Mouse (Mus musculus) midbrain, embryonic 16.5 days (tissue): ENCODE results near the gene Btnl2. TPM values are rescaled to one million over a fixed set of nuclear protein-coding genes. Genes with fewer than 3 reads are reported as not detected.

Source experiments
- ATAC-seq: fragments of 200-750 bp; cut with Nextera tagmentation; 2 replicates; pipeline ENCODE4 v1.8.0; 2017; ENCODE audit warnings: moderate TSS enrichment
- H3K27ac ChIP-seq: fragments of 300-500 bp; sonication (generic); 2 replicates; pipeline ENCODE4 v1.5.1; 2014; ENCODE audit warnings: mild to moderate bottlenecking, low read length, mixed read lengths
- H3K27me3 ChIP-seq: fragments of 300-500 bp; sonication (generic); 2 replicates; pipeline ENCODE4 v1.6.1; 2014; ENCODE audit warnings: low read depth, low read length, mixed read lengths; ENCODE audit not compliant: control insufficient read depth, insufficient read depth
- H3K36me3 ChIP-seq: fragments of 300-500 bp; sonication (generic); 2 replicates; pipeline ENCODE4 v1.6.1; 2014; ENCODE audit warnings: mild to moderate bottlenecking, low read length, moderate library complexity, mixed read lengths; ENCODE audit not compliant: control insufficient read depth, insufficient read depth
- H3K4me1 ChIP-seq: fragments of 300-500 bp; sonication (generic); 2 replicates; pipeline ENCODE4 v1.6.1; 2014; ENCODE audit warnings: mild to moderate bottlenecking, low read length, mixed read lengths; ENCODE audit not compliant: control insufficient read depth, insufficient read depth
- H3K4me2 ChIP-seq: fragments of 300-500 bp; sonication (generic); 2 replicates; pipeline ENCODE4 v1.6.1; 2014; ENCODE audit warnings: mild to moderate bottlenecking, low read length, mixed read lengths
- H3K4me3 ChIP-seq: fragments of 300-500 bp; sonication (generic); 2 replicates; pipeline ENCODE4 v1.5.1; 2014; ENCODE audit warnings: low read depth, mild to moderate bottlenecking, low read length, moderate library complexity, mixed read lengths
- H3K9ac ChIP-seq: fragments of 300-500 bp; sonication (generic); 2 replicates; pipeline ENCODE4 v1.6.1; 2014; ENCODE audit warnings: low read depth, low read length, mixed read lengths
- H3K9me3 ChIP-seq: fragments of 300-500 bp; sonication (generic); replicated peaks from 2 replicates; pipeline ENCODE4 v1.6.1; 2014; ENCODE audit warnings: mild to moderate bottlenecking, low read length, mixed read lengths; ENCODE audit not compliant: control insufficient read depth, poor library complexity, severe bottlenecking
- WGBS: fragments of 180-500 bp; shearing (Covaris S2); extraction: QIAGEN DNeasy Blood & Tissue Kit; methylation state at CpG from one replicate; pipeline ENCODE4 v1.1.7; 2014; 5-methylcytosine and 5-hydroxymethylcytosine counted together
- polyA plus RNA-seq: library from polyadenylated mRNA; unstranded; fragments of >200 nt; fragmentation: Nextera tagmentation; extraction: Ambion mirVana; gene quantifications from 2 replicates; pipeline ENCODE4 v1.2.1, GENCODE M21; 2015

Btnl2 gene
- polyA plus RNA-seq, 1 experiment from 2014 or later, result 0.06 TPM

DNA sequence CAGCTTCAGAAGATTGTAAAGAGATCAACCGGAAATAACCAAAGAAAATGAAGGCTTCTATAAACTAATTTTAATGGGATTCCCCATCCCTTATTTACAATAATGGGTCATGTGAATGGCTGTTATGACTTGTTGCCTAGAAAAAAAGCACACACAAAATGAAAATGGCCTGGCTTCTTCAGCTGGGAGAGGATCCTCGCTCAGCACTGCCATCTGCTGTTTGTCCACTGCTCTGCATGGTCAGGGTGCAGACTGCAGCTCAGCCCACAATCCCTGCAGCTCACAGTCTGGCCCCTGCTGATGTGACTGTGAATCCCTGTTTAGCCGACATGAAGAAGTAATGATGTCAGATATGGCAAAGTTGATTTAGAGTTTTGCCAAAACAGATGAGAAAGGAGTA lies 41.2 kb upstream of the Btnl2 start:
- Histone ChIP-seq H3K4me3 (no peak overlapping the region), H3K27ac (no peak overlapping the region), H3K4me2 (no peak overlapping the region), H3K4me1 (0 out of 2 replicates have a peak, but pooled peaks cover 3% of the 10 kb centered on the region), H3K9ac (no peak overlapping the region), H3K27me3 (no peaks in the 10 kb centered on the region), H3K36me3 (no peaks in the 10 kb centered on the region), H3K9me3 (no peaks in the 10 kb centered on the region)
- ATAC-seq, result no peak
- 36% methylated on average over 3 of the region's 3 CpGs for WGBS

- no peaks in the 10 kb centered on the region for H3K27me3 ChIP-seq
- no peak overlapping the region for H3K9ac ChIP-seq
- H3K4me3 ChIP-seq, result no peak overlapping the region
- WGBS, result 69% methylated on average over 9 of the region's 9 CpGs
- no peak for ATAC-seq
- H3K27ac ChIP-seq, result no peak overlapping the region
- H3K4me1 ChIP-seq, result 0 out of 2 replicates have a peak, but pooled peaks cover under 1% of the 10 kb centered on the region
- no peak overlapping the region for H3K4me2 ChIP-seq
- H3K9me3 ChIP-seq, result no peaks in the 10 kb centered on the region
- no peaks in the 10 kb centered on the region for H3K36me3 ChIP-seq
Observed at GRCm38 (mm10) chr17:34314286-34314685, 40.3 kb upstream of the Btnl2 start.

GRCm38 (mm10) chr17:34315512-34315911 lies 39.1 kb upstream of the Btnl2 start:
- Histone ChIP-seq H3K36me3 (no peaks in the 10 kb centered on the region), H3K9ac (no peak overlapping the region), H3K4me1 (no peaks in the 10 kb centered on the region), H3K4me2 (no peak overlapping the region), H3K4me3 (no peak overlapping the region), H3K9me3 (no peaks in the 10 kb centered on the region), H3K27ac (no peak overlapping the region), H3K27me3 (no peaks in the 10 kb centered on the region)
- no peak for ATAC-seq
- 76% methylated on average over 1 of the region's 1 CpGs for WGBS

GRCm38 (mm10) chr17:34316697-34317096 lies 37.9 kb upstream of the Btnl2 start:
- Histone ChIP-seq H3K4me3 (no peak overlapping the region), H3K36me3 (no peaks in the 10 kb centered on the region), H3K4me1 (no peaks in the 10 kb centered on the region), H3K4me2 (no peak overlapping the region), H3K27me3 (no peaks in the 10 kb centered on the region), H3K9me3 (no peaks in the 10 kb centered on the region), H3K27ac (no peak overlapping the region), H3K9ac (no peak overlapping the region)
- 81% methylated on average over 2 of the region's 2 CpGs for WGBS
- ATAC-seq, result no peak

GRCm38 (mm10) chr17:34317275-34317674 lies 37.3 kb upstream of the Btnl2 start:
- WGBS, result 57% methylated on average over 2 of the region's 2 CpGs
- no peaks in the 10 kb centered on the region for H3K36me3 ChIP-seq

GRCm38 (mm10) chr17:34325436-34325835 lies 29.2 kb upstream of the Btnl2 start, which contains the start of gene H2-Eb2:
Gene H2-Eb2 (plus strand): TSS chr17:34325665.
- Histone ChIP-seq H3K4me3 (no peak within 1 kb of the TSS), H3K27ac (no peak within 1 kb of the TSS), H3K36me3 (no peaks in the 10 kb centered on the region), H3K9me3 (no peaks in the 10 kb centered on the region), H3K27me3 (no peaks in the 10 kb centered on the region), H3K4me2 (no peak within 1 kb of the TSS), H3K4me1 (no peaks in the 10 kb centered on the region), H3K9ac (no peak within 1 kb of the TSS)
- 48% methylated on average over 4 of the region's 4 CpGs for WGBS
- no peak for ATAC-seq

More at GRCm38 (mm10) chr17:34317275-34317674, 37.3 kb upstream of the Btnl2 start:
- Histone ChIP-seq H3K27ac (no peak overlapping the region), H3K9me3 (no peaks in the 10 kb centered on the region), H3K4me3 (no peak overlapping the region), H3K9ac (no peak overlapping the region), H3K4me1 (no peaks in the 10 kb centered on the region), H3K4me2 (no peak overlapping the region), H3K27me3 (no peaks in the 10 kb centered on the region)
- no peak for ATAC-seq

DNA sequence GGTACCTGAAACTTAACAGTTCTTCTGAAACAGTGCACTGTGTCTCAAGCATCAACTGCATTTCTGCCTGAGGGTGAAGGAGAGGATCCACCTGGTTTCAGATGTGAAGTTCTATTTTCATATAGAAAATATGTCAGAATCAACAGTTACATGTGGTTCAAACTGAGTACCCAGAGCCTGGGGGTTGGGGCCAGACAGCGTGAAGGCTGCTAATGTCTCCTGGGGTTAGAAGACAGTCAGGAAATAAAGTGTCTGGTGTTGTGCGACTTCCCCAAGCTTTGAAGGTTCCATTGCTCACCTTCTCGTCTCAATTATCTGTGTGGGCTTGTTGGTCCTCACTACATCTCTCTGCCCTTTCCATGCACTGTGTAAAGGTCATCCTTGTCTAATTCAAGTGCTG lies 28.2 kb upstream of the Btnl2 start:
- H3K27ac ChIP-seq, result no peak overlapping the region
- no peak overlapping the region for H3K9ac ChIP-seq
- H3K4me3 ChIP-seq, result no peak overlapping the region
- ATAC-seq, result no peak
- H3K4me2 ChIP-seq, result no peak overlapping the region
- H3K36me3 ChIP-seq, result no peaks in the 10 kb centered on the region
- no peaks in the 10 kb centered on the region for H3K27me3 ChIP-seq
- WGBS, result 82% methylated on average over 3 of the region's 3 CpGs
- no peaks in the 10 kb centered on the region for H3K9me3 ChIP-seq
- H3K4me1 ChIP-seq, result no peaks in the 10 kb centered on the region

GRCm38 (mm10) chr17:34329807-34330206 lies 24.8 kb upstream of the Btnl2 start:
- 87% methylated on average over 2 of the region's 2 CpGs for WGBS

DNA sequence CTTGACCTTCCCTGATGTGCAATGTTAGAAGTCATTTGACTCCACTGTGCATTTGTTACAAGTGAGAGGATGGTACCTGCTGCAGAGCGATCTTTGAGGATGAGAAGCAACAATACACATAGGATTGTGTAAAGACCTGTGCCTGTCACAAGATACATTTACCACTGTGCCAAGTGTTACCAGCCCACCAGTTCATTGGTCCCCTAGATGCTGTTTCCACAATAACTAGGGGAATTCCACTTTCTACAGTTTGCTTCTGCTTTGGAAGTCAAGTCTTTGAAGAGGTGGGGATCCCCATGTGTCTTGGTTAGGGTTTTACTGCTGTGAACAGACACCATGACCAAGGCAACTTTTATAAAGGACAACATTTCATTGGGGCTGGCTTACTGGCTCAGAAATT lies 23.4 kb upstream of the Btnl2 start:
- Histone ChIP-seq H3K9ac (no peak overlapping the region), H3K27ac (no peak overlapping the region), H3K27me3 (no peaks in the 10 kb centered on the region), H3K9me3 (no peaks in the 10 kb centered on the region), H3K4me3 (no peak overlapping the region), H3K36me3 (no peaks in the 10 kb centered on the region), H3K4me2 (no peak overlapping the region), H3K4me1 (no peaks in the 10 kb centered on the region)
- WGBS, result 88% methylated on average over 1 of the region's 1 CpGs
- ATAC-seq, result no peak

More at GRCm38 (mm10) chr17:34329807-34330206, 24.8 kb upstream of the Btnl2 start:
- Histone ChIP-seq H3K36me3 (no peaks in the 10 kb centered on the region), H3K4me1 (no peaks in the 10 kb centered on the region), H3K4me3 (no peak overlapping the region), H3K4me2 (no peak overlapping the region), H3K27ac (no peak overlapping the region), H3K9me3 (no peaks in the 10 kb centered on the region), H3K27me3 (no peaks in the 10 kb centered on the region), H3K9ac (no peak overlapping the region)
- ATAC-seq, result no peak
